Mouse (Mus musculus): Measurements from ENCODE around the gene Col1a1. TPM values are rescaled to one million over a fixed set of nuclear protein-coding genes. Genes with fewer than 3 reads are reported as not detected.
A peak's percentile ranks its signal among the peaks of the same experiment; 100 is the strongest.

Gene Col1a1
- total and polyA plus RNA-seq, 3 experiments = 0.11 to 0.13 TPM; not detected in 1

DNA sequence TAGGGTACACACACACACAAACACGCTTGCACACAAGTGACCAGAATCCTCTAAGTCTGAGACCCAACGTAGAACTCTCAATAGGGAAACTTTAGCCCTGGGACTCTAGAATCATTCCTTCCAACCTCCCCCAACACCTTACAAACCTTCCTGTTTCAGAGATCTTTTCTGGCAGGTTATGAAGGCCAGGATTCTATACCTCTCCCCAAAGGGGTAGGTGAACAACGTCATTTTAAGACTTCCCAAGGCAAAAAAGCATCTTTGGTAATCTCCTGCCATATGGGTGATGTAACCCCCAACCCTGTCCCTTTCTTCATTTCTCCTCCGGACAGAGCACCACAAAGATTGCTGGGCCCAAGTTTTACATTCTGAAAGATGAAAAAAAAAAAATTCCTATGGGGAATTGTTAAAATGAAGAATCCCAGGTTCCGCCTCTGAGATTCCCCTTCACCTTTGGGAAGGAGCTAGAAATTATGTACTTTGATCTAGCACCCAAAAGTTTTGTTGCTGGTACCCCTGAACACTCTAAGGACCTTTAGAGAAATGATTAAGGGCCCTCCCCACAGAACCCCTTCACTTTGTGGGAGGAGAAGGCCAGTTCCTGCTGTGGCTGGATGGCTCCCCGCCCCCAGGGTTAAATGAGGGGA lies 54.2 kb downstream of the Col1a1 start:
- no peak for DNase-seq (ENCODE audit: extremely low read depth)
- peak overlapping the region; percentile 54 to 65 (median 58) for H3K4me3 ChIP-seq (replicated peaks in 1 of 3; ENCODE audit: low read depth in 2 of 3, low read length in 2 of 3, poor library complexity in 1 of 3)
- H3K9me3 ChIP-seq (replicated peaks; ENCODE audit: low read length) = no peaks in the 10 kb centered on the region
- peaks cover 0 to 16% of the 10 kb centered on the region in 2 experiments for H3K36me3 ChIP-seq (replicated peaks in 1 of 2; ENCODE audit: control insufficient read depth in 1 of 2, insufficient read depth in 1 of 2, low read length in 1 of 2)
- in situ Hi-C loops (cut with MboI; ENCODE audit: low pct_ligation_motif_present, low pct_unique_long_range_greater_than_20kb, low sequenced_read_pairs) (no loop called here), dilution Hi-C loops (cut with MboI; ENCODE audit: extremely low pct_ligation_motif_present, extremely low pct_unique_long_range_greater_than_20kb, low sequenced_read_pairs) (no loop called here)
- peaks cover 25 to 57% of the 10 kb centered on the region in 2 experiments for H3K4me1 ChIP-seq (ENCODE audit: control insufficient read depth in 1 of 2, insufficient read depth in 2 of 2)
- H3K79me2 ChIP-seq (replicated peaks; ENCODE audit: control insufficient read depth, extremely low read depth, insufficient read depth, poor library complexity, severe bottlenecking) = 0 out of 2 replicates have a peak, but pooled peaks cover 3% of the 10 kb centered on the region
- H3K9ac ChIP-seq (ENCODE audit: insufficient read depth, low read depth) = peak overlapping the region; percentile 61
- TF ChIP-seq ZNF384 (IDR thresholded peaks at IDR 0.05; ENCODE audit: low read depth, low read length) (0 out of 2 replicates have a peak, but pooled peaks have one; percentile 49), KAT2A (IDR thresholded peaks at IDR 0.05; ENCODE audit: insufficient replicate concordance, low read length) (no peak), ELF1 (IDR thresholded peaks at IDR 0.05; ENCODE audit: low read depth, low read length) (no peak), NRF1 (IDR thresholded peaks at IDR 0.05; ENCODE audit: low read depth, low read length) (no peak), ZMIZ1 (IDR thresholded peaks at IDR 0.05; ENCODE audit: low read depth, low read length) (peak; percentile 69; the same call in 1 of the 2 replicates), PAX5 (IDR thresholded peaks at IDR 0.05; ENCODE audit: low read length) (no peak), ZKSCAN1 (IDR thresholded peaks at IDR 0.05; ENCODE audit: borderline replicate concordance, low read depth, low read length) (no peak), MAX (IDR thresholded peaks at IDR 0.05; ENCODE audit: low read length) (no peak), ETS1 (conservative IDR thresholded peaks at IDR 0.05; ENCODE audit: low read depth, low read length) (no peak; the same call in 1 of the 2 replicates), CHD1 (IDR thresholded peaks at IDR 0.05; ENCODE audit: low read depth, low read length) (peak; percentile 90; the same call in 1 of the 2 replicates), USF2 (conservative IDR thresholded peaks at IDR 0.05; ENCODE audit: low read depth, low read length) (no peak), RCOR1 (conservative IDR thresholded peaks at IDR 0.05; ENCODE audit: low read depth, low read length) (no peak)
- peak overlapping the region; percentile 92 for H3K4me2 ChIP-seq (ENCODE audit: insufficient read depth, low read depth, poor library complexity, severe bottlenecking)
- H3K27me3 ChIP-seq (replicated peaks) = peaks cover 9% of the 10 kb centered on the region
- H3K27ac ChIP-seq (ENCODE audit: insufficient read depth, low read depth) = peak overlapping the region; percentile 12

DNA sequence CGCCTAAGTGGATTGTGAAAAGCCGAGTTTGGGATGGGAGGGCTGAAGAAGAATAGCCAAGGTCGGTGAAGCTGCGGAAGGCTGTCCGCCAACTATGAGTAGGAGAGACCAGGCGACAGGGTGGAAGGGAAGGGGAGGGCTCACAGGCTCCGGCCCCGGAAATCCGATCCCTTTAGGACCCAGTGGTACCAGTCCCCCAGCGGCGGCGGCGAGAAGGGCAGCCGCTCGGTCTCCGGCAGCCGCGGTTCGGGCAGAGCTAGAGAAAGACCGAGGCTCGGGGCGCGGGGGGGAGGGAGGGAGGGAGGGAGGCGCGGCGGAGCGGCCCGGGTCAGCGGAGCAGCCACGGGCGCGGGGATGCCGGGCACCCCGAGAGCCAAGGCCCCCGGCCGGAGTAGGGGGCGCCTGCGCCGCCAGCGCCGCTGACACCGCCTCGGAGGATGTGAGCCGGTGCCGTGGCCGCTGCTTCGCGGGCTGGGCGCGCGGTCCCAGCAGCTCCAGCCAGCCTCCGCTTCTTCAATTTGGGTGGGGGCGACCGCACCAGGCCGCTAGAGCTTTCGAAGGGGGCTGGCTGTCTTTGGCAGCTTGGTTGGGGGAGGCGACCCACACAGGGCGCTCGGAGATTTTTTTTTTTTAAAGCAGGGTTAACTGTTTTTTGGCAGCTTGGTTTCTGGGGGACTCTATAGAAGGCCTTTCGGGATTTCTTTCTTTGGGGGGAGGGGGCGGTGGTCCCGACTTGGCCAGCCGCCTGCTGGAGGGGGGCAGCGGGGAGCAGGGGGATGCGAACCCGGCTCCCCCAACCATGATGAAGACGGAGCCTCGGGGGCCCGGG lies 54.9 kb downstream of the Col1a1 start, which contains the start of gene Ppp1r9b:
Gene Ppp1r9b, plus strand, starts transcription at position 287 of the 829 bp plus-strand sequence.
- H3K27me3 ChIP-seq (replicated peaks) = peaks cover 9% of the 10 kb centered on the region
- H3K79me2 ChIP-seq (replicated peaks; ENCODE audit: control insufficient read depth, extremely low read depth, insufficient read depth, poor library complexity, severe bottlenecking) = 0 out of 2 replicates have a peak, but pooled peaks cover 3% of the 10 kb centered on the region
- H3K4me1 ChIP-seq (ENCODE audit: control insufficient read depth in 1 of 2, insufficient read depth in 2 of 2) = peaks cover 25 to 61% of the 10 kb centered on the region in 2 experiments
- dilution Hi-C loops (cut with MboI; ENCODE audit: extremely low pct_ligation_motif_present, extremely low pct_unique_long_range_greater_than_20kb, low sequenced_read_pairs) (no loop called here), in situ Hi-C loops (cut with MboI; ENCODE audit: low pct_ligation_motif_present, low pct_unique_long_range_greater_than_20kb, low sequenced_read_pairs) (no loop called here)
- H3K27ac ChIP-seq (ENCODE audit: insufficient read depth, low read depth) = peak within 1 kb of the TSS; percentile 12
- peak; percentile 89 for DNase-seq (ENCODE audit: extremely low read depth)
- H3K4me2 ChIP-seq (ENCODE audit: insufficient read depth, low read depth, poor library complexity, severe bottlenecking) = peak within 1 kb of the TSS; percentile 92
- no peaks in the 10 kb centered on the region for H3K9me3 ChIP-seq (replicated peaks; ENCODE audit: low read length)
- peaks cover 0 to 19% of the 10 kb centered on the region in 2 experiments for H3K36me3 ChIP-seq (replicated peaks in 1 of 2; ENCODE audit: control insufficient read depth in 1 of 2, insufficient read depth in 1 of 2, low read length in 1 of 2)
- H3K9ac ChIP-seq (ENCODE audit: insufficient read depth, low read depth) = peak within 1 kb of the TSS; percentile 84
- peak within 1 kb of the TSS; percentile 65 to 78 (median 71) for H3K4me3 ChIP-seq (replicated peaks in 1 of 3; ENCODE audit: low read depth in 2 of 3, low read length in 2 of 3, poor library complexity in 1 of 3)
- no peak for TF ChIP-seq CHD2 (IDR thresholded peaks at IDR 0.05; ENCODE audit: low read length)
- TF ChIP-seq E2F4 (IDR thresholded peaks at IDR 0.05; ENCODE audit: insufficient replicate concordance, low read depth, low read length) = no peak
- TF ChIP-seq MXI1 (IDR thresholded peaks at IDR 0.05; ENCODE audit: low read depth, low read length) = 0 out of 2 replicates have a peak, but pooled peaks have one; percentile 18
- TF ChIP-seq NELFE (IDR thresholded peaks at IDR 0.05; ENCODE audit: low read depth, low read length) = peak; percentile 77
- peak; percentile 70; the same call in 1 of the 2 replicates for TF ChIP-seq SIN3A (IDR thresholded peaks at IDR 0.05; ENCODE audit: low read length)
- TF ChIP-seq MAX (IDR thresholded peaks at IDR 0.05; ENCODE audit: low read length) = no peak; the same call in 1 of the 2 replicates
- no peak for TF ChIP-seq MYC (IDR thresholded peaks at IDR 0.05; ENCODE audit: low read depth, low read length)
- TF ChIP-seq RCOR1 (conservative IDR thresholded peaks at IDR 0.05; ENCODE audit: low read depth, low read length) = no peak
- peak in 1 of 2 experiments; percentile 65; a peak in 2 of 4 replicates for TF ChIP-seq CTCF (conservative IDR thresholded peaks at IDR 0.05 in 1 of 2, IDR thresholded peaks at IDR 0.05 in 1 of 2; ENCODE audit: low read depth in 2 of 2, low read length in 2 of 2)
- no peak for TF ChIP-seq MAFK (IDR thresholded peaks at IDR 0.05; ENCODE audit: insufficient replicate concordance, low read length)
- no peak for TF ChIP-seq JUND (conservative IDR thresholded peaks at IDR 0.05; ENCODE audit: low read depth, low read length)
- peak; percentile 77 for TF ChIP-seq HCFC1 (IDR thresholded peaks at IDR 0.05; ENCODE audit: low read depth, low read length)
- TF ChIP-seq ZMIZ1 (IDR thresholded peaks at IDR 0.05; ENCODE audit: low read depth, low read length) = peak; percentile 39; the same call in 1 of the 2 replicates
- peak; percentile 77; the same call in 1 of the 2 replicates for TF ChIP-seq MAZ (IDR thresholded peaks at IDR 0.05; ENCODE audit: low read depth, low read length)
- TF ChIP-seq ZKSCAN1 (IDR thresholded peaks at IDR 0.05; ENCODE audit: borderline replicate concordance, low read depth, low read length) = no peak
- TF ChIP-seq KAT2A (IDR thresholded peaks at IDR 0.05; ENCODE audit: insufficient replicate concordance, low read length) = no peak
- no peak for TF ChIP-seq ZC3H11A (IDR thresholded peaks at IDR 0.05; ENCODE audit: low read depth, low read length)
- TF ChIP-seq RAD21 (IDR thresholded peaks at IDR 0.05; ENCODE audit: low read depth, low read length) = no peak; the same call in 1 of the 2 replicates
- no peak for TF ChIP-seq USF1 (IDR thresholded peaks at IDR 0.05; ENCODE audit: low read depth, low read length)
- TF ChIP-seq NRF1 (IDR thresholded peaks at IDR 0.05; ENCODE audit: low read depth, low read length) = 0 out of 2 replicates have a peak, but pooled peaks have one; percentile 9
- no peak for TF ChIP-seq ETS1 (conservative IDR thresholded peaks at IDR 0.05; ENCODE audit: low read depth, low read length)
- no peak for TF ChIP-seq EP300 (IDR thresholded peaks at IDR 0.05; ENCODE audit: low read length)
